Mouse (Mus musculus) embryonic fibroblast, embryonic 13.5 days (primary cell): ENCODE results near the gene Unc93a.
"Not testable (repeated sequence)": the region's sequence is repeated elsewhere in the genome, so short reads cannot be mapped to it uniquely, and the experiment has no call there.

Experiments
- CTCF ChIP-seq: IDR thresholded peaks from 2 replicates; pipeline ENCODE4 v1.5.1; 2011; ENCODE audit warnings: mild to moderate bottlenecking, control low read depth, low read length, moderate library complexity, borderline replicate concordance; ENCODE audit not compliant: insufficient read depth
- POLR2A ChIP-seq: IDR thresholded peaks from 2 replicates; pipeline ENCODE4 v1.6.1; 2011; ENCODE audit warnings: low read depth, mild to moderate bottlenecking, control low read depth, low read length, moderate library complexity

GRCm38 (mm10) chr17:13067864-13068385, 63.7 kb downstream of the Unc93a start:
- TF ChIP-seq CTCF, POLR2A: not testable (repeated sequence)
